Mouse (Mus musculus) layer of hippocampus, adult 18-20 months (tissue): ENCODE data around the gene Cdk14. TPM values are rescaled to one million over a fixed set of nuclear protein-coding genes. Genes with fewer than 3 reads are reported as not detected.
A peak's percentile ranks its signal among the peaks of the same experiment; 100 is the strongest.

ENCODE experiments used
- DNase-seq, 2 experiments: peaks; one replicate each; pipeline ENCODE4 v3.0.0; 2022; ENCODE audit warnings: low spot score in 2 of 2
- total RNA-seq, 2 experiments: library from RNA; stranded (reverse); gene quantifications; 2 replicates each; pipeline ENCODE4 v1.2.3; 2021

Gene Cdk14
- total RNA-seq, 2 experiments from 2014 or later = 236 to 238 TPM

GRCm38 (mm10) chr5:5206012-5206411, 214.1 kb downstream of the Cdk14 start:
- no peak for DNase-seq

DNA sequence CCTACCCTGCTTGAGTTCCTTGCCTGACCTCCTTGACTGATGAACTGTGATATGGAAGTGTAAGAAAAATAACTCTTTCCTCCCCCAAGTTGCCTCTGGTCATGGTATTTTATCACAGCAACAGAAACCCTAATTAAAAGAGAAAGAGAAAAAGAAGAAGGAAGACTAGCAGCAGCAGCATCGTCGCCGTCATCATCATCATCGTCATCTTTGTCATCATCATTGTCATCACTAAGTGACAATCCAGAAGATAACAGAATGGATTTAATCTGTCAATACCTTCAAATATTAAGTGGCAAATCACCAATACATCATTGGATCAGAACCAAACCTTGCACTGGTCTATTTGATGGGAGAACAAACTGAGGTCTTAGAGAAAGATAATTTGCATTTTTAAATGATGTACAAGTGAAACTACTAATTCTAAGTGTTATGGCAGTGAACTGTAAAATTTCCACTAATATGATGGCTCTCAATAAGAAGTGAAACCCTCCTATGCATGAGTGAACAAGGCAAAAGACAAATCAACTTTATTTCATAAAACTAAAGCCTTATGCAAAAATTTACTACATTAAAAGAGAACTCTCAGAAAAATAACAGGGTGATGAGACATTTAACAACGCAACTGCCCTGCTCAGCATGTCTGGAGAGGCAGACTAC, 225.4 kb downstream of the Cdk14 start:
- no peak for DNase-seq

- DNase-seq = no peak
Measured at GRCm38 (mm10) chr5:5189590-5189989, 230.5 kb downstream of the Cdk14 start.

DNA sequence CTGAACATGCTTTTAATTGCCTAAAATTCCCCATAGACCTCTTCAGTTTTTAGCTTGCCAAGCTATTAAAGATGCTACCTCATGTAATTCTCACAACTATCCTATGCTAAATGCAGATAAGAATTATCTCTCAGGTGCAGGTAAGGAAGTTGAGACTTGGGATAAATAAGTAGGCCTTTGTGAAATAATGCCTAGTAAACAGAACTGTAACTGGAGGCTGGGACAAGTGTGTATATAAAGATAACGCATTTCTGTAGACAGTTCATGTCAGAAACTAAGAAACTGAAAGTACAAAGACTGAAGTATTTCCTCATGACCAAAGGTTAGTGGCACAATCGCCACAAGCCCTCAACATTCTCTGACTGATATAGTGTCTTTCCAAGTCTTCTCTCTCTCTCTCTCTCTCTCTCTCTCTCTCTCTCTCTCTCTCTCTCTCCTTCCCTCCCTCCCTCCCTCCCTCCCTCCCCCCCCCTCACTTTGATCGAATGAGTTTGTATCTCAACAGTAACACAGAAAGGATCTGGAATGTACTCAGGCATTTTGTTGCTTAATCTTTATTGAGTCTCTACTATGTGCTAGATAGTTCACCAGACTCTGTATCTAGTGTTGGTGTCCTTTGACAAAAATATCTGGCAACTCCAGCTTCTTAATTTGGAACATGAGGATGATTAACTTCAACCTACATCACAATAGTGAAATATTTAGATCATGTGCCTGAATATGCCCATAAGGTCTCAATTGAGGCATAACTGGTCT, 233.9 kb downstream of the Cdk14 start:
- DNase-seq = no peak

DNA sequence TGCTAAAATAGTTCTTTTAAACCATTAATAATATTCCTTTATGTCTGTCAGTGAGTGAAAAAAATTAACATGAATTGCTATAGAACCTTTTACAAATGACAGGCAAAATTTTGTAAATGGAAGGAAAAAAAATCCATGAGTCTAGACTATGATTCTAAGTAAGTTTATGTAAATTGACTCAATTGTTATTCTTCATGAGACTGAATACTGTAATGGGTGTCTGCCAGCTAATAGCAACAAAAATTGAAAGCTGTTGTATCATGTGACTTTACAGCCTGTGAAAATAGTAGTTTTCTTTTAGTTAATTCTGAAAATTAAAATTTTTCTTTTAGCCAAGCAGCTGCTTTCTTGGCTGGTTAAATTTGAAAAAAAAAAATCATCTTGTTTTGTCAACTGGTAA, 234.6 kb downstream of the Cdk14 start:
- no peak for DNase-seq

DNA sequence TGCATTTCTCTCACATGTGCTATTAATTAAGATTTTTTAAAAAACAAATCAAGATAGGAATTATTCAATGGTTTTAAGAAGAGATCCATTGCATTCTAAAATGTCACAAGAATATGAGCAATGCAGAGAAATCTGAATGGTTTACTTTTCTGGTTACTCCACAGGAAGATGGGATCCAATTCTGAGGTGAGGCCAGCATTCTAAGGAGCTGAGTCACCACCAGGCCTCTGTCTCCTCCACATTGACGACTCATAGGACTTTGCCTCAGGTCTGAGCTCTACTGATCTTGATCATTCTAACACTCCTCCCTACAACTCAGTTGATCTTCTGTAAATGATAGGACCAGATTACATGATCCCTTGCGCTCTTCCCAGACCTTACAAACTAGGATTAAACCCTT, 239.4 kb downstream of the Cdk14 start:
- DNase-seq = no peak

- no peak for DNase-seq
Measured at GRCm38 (mm10) chr5:5180311-5180710, 239.8 kb downstream of the Cdk14 start.

DNA sequence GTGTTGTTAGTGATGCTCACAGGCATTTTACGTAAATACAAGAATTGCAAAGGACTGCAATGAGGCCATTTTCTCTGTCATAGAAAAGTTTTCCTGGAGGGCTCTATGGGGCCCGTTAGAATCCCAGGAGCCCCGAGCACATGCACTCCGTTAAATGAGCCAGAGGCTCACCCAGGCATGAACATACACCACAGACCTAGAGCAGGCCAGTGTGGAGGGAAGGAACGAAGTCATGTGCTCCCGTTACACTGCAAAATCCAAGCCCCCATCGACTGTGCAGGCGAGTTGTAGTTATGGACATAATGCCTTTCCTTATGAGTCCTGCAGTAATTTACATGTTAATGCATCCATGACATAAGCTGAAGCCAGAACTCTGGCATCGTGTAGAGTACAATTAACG, 244.1 kb downstream of the Cdk14 start:
- no peak for DNase-seq

GRCm38 (mm10) chr5:5175611-5176010, 244.5 kb downstream of the Cdk14 start:
- DNase-seq = no peak

DNA sequence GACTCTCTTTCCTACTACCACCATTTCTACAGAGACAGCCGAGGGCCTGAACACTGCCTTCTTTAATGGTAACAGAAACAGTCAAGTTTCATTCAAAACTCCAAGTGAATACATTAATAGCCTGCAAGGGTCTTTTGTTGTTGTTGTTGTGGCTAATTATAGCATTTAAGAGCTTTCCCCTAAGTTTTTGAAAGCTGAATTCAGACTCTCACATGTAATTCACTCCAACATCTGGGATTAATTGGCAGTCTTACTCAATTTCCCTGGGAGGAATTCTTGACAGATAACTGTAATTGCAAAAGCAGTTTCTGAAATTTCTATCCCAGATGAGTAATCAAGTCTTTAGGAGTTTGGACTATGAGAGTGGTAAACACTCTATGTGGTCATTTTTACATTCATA, 245.0 kb downstream of the Cdk14 start:
- DNase-seq = no peak

- no peak for DNase-seq
Measured at GRCm38 (mm10) chr5:5166086-5166485, 254.0 kb downstream of the Cdk14 start.

GRCm38 (mm10) chr5:5164326-5164725, 255.8 kb downstream of the Cdk14 start:
- peak; percentile 14 to 47 for DNase-seq

- no peak for DNase-seq
Measured at GRCm38 (mm10) chr5:5163823-5164222, 256.3 kb downstream of the Cdk14 start.

DNA sequence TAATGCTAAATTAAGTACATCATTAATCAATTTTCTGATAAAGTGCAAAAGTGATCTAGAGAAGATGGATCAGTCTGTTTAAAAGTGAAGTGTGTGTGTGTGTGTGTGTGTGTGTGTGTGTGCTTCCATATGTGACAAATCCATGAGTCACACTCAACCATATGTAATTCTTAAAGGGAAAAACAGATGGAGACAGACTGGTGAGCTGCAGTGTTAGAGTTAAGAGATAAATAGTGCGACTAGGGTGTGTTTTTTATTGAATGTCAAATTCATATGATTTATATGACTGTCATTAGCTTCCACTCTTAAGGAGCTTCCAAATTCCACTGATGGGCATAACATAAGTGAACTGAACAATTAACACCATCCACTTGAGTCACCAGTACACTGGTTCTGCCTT, 260.6 kb downstream of the Cdk14 start:
- DNase-seq = peak in 1 of 2 experiments; percentile 37

GRCm38 (mm10) chr5:5139855-5140254, 280.3 kb downstream of the Cdk14 start:
- DNase-seq = no peak

DNA sequence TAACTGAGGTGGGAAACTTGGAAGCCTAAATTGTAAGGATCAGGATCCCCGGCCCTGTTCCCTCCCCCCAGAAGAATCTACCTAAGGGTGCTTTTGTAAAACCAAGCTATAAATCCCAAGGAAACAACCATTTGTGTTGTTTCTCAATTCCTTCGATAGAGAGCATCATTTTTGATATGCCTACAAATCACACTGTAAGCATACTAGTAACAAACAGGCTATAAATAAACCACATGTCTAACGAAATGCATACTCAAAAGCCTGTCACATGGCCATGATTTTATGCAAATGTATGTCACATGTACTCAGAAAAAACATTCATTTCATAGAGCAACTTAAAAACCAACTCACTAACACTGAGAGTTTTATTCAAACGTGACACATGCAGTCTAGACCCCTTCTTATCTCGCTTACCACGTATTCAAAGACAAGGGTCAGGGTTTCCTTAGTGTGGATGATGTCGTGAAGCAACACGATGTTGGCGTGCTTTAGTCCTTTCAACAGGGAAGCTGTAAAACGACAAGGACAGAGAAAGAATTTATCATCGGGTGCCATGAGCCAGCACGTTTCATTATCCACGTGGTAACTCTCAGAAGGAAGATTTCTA, 285.1 kb downstream of the Cdk14 start:
- DNase-seq = no peak

- peak in 1 of 2 experiments; percentile 28 for DNase-seq
Measured at GRCm38 (mm10) chr5:5134143-5134904, 285.8 kb downstream of the Cdk14 start.

DNA sequence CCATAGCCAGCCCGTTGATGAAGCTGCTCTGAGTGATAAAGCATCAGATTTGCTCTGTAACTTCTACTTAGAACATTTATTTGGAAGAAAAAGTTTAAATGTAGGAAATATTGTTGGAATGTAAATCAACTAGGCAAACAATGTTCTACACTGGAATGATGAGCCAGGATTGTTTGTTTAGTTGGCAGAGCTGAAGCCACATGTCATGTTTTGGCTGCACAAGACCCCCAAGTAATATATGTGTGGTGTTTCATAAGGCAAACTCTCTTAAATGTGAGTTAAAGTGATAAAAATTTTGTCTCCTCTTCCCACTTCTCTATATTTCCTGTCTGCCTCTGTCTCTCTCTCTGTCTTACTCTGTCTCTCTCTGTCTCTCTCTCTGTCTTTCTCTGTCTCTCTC, 291.3 kb downstream of the Cdk14 start:
- no peak for DNase-seq

DNA sequence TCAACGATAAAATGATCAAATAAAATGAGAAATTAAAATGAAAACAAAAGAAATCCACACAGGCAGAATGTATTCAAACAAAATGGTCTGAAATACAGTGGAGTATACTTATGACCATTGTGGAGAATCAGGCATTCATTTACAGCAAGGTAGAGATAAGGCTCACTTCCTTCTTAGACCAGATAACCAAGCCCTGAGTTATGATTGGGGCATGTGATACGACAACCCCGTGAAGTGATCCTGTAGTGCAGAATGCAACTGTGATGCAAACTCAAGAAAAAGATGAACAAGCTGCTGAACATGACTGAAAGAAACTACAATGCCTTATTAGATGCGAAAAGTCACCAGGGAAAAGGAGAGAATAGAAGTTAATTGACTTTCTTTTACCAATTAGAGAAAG, 295.5 kb downstream of the Cdk14 start:
- no peak for DNase-seq

GRCm38 (mm10) chr5:5116775-5117522, 303.2 kb downstream of the Cdk14 start:
- DNase-seq = no peak

- DNase-seq = no peak
Measured at GRCm38 (mm10) chr5:5115546-5115945, 304.6 kb downstream of the Cdk14 start.
